Mouse (Mus musculus): ENCODE results near the gene Rnpep.

Gene Rnpep

GRCm38 (mm10) chr1:135283826-135284291, at the start of gene Rnpep:
TSS of gene Rnpep (minus strand) at chr1:135284084.
- DNase-seq = peak; percentile 70 to 82

- no peak for DNase-seq
These were observed 46.7 kb upstream of the Rnpep start for GRCm38 (mm10) chr1:135330578-135330977.

GRCm38 (mm10) chr1:135328368-135328767, 44.5 kb upstream of the Rnpep start:
- no peak for DNase-seq

GRCm38 (mm10) chr1:135325934-135326333, 42.0 kb upstream of the Rnpep start:
- no peak for DNase-seq

- DNase-seq = no peak
These were observed 40.7 kb upstream of the Rnpep start, which contains the start of gene Lmod1 for GRCm38 (mm10) chr1:135324571-135324970. TSS of gene Lmod1 (plus strand) at chr1:135324807.

- no peak for DNase-seq
These were observed 39.5 kb upstream of the Rnpep start for GRCm38 (mm10) chr1:135323367-135323901.

GRCm38 (mm10) chr1:135313284-135314031, 29.6 kb upstream of the Rnpep start, which contains the start of gene Timm17a:
TSS of gene Timm17a (minus strand) at chr1:135313778.
- DNase-seq = peak; percentile 86 to 88

- no peak for DNase-seq
These were observed 28.3 kb upstream of the Rnpep start for GRCm38 (mm10) chr1:135312201-135312600.

- DNase-seq = no peak
These were observed 27.5 kb upstream of the Rnpep start for GRCm38 (mm10) chr1:135311356-135311755.

GRCm38 (mm10) chr1:135290908-135291307, 7.0 kb upstream of the Rnpep start:
- DNase-seq = no peak

- DNase-seq = no peak
These were observed 2.4 kb upstream of the Rnpep start for GRCm38 (mm10) chr1:135286311-135286710.

- DNase-seq = no peak
These were observed 528 bp downstream of the Rnpep start for GRCm38 (mm10) chr1:135283287-135283825.

GRCm38 (mm10) chr1:135282536-135283286, 1.2 kb downstream of the Rnpep start:
- no peak for DNase-seq

- no peak for DNase-seq
These were observed 2.0 kb downstream of the Rnpep start for GRCm38 (mm10) chr1:135281841-135282240.

GRCm38 (mm10) chr1:135280646-135281045, 3.2 kb downstream of the Rnpep start:
- DNase-seq = no peak

GRCm38 (mm10) chr1:135271371-135271770, 12.5 kb downstream of the Rnpep start:
- DNase-seq = no peak

GRCm38 (mm10) chr1:135267663-135268446, 16.0 kb downstream of the Rnpep start:
- peak in 1 of 2 experiments; percentile 20 for DNase-seq

GRCm38 (mm10) chr1:135265834-135266233, 18.1 kb downstream of the Rnpep start:
- DNase-seq = no peak

- no peak for DNase-seq
These were observed 20.6 kb downstream of the Rnpep start for GRCm38 (mm10) chr1:135263316-135263715.

- no peak for DNase-seq
These were observed 21.6 kb downstream of the Rnpep start for GRCm38 (mm10) chr1:135262329-135262728.

GRCm38 (mm10) chr1:135260931-135261330, 23.0 kb downstream of the Rnpep start:
- DNase-seq = no peak

- DNase-seq = peak; percentile 48 to 66
These were observed 24.8 kb downstream of the Rnpep start for GRCm38 (mm10) chr1:135259128-135259436.

Data from thymus, postnatal 36 days (tissue).